Mouse (Mus musculus) hindbrain, embryonic 13.5 days (tissue): ENCODE measurements around the gene Senp3. TPM values are rescaled to one million over a fixed set of nuclear protein-coding genes. Genes with fewer than 3 reads are reported as not detected.
"Not testable (repeated sequence)": the region's sequence is repeated elsewhere in the genome, so short reads cannot be mapped to it uniquely, and the experiment has no call there.

Source experiments
- ATAC-seq: fragments of 200-750 bp; cut with Nextera tagmentation; 2 replicates; pipeline ENCODE4 v1.8.0; 2017; ENCODE audit warnings: moderate TSS enrichment; ENCODE audit not compliant: low FRiP score
- H3K27ac ChIP-seq: fragments of 300-500 bp; sonication (generic); 2 replicates; pipeline ENCODE4 v1.5.1; 2015; ENCODE audit warnings: inconsistent platforms, mild to moderate bottlenecking, moderate library complexity
- H3K27me3 ChIP-seq: fragments of 300-500 bp; sonication (generic); 2 replicates; pipeline ENCODE4 v1.6.1; 2015; ENCODE audit warnings: mild to moderate bottlenecking, inconsistent platforms
- H3K36me3 ChIP-seq: fragments of 300-500 bp; sonication (generic); 2 replicates; pipeline ENCODE4 v1.6.1; 2015; ENCODE audit warnings: mild to moderate bottlenecking, inconsistent platforms
- H3K4me1 ChIP-seq: fragments of 300-500 bp; sonication (generic); replicated peaks from 2 replicates; pipeline ENCODE4 v1.6.1; 2015; ENCODE audit warnings: inconsistent platforms
- H3K4me2 ChIP-seq: fragments of 300-500 bp; sonication (generic); 2 replicates; pipeline ENCODE4 v1.6.1; 2015; ENCODE audit warnings: inconsistent platforms, mild to moderate bottlenecking, moderate library complexity
- H3K4me3 ChIP-seq: fragments of 300-500 bp; sonication (generic); 2 replicates; pipeline ENCODE4 v1.5.1; 2015; ENCODE audit warnings: mild to moderate bottlenecking, inconsistent platforms
- H3K9ac ChIP-seq: fragments of 300-500 bp; sonication (generic); 2 replicates; pipeline ENCODE4 v1.6.1; 2015; ENCODE audit warnings: mild to moderate bottlenecking, inconsistent platforms
- H3K9me3 ChIP-seq: fragments of 300-500 bp; sonication (generic); 2 replicates; pipeline ENCODE4 v1.6.1; 2016; ENCODE audit warnings: inconsistent platforms
- WGBS: fragments of 180-500 bp; shearing (Covaris S2); methylation state at CpG from one replicate; pipeline ENCODE4 v1.1.7; 2015; 5-methylcytosine and 5-hydroxymethylcytosine counted together
- polyA plus RNA-seq: library from polyadenylated mRNA; unstranded; fragments of >200 nt; fragmentation: Nextera tagmentation; extraction: Ambion mirVana; gene quantifications from 2 replicates; pipeline ENCODE4 v1.2.1, GENCODE M21; 2015

The Senp3 gene
- polyA plus RNA-seq, 1 experiment from 2014 or later, result 94.7 TPM

GRCm38 (mm10) chr11:69702886-69703285 lies 21.0 kb upstream of the Senp3 start:
- H3K4me2 ChIP-seq, H3K4me1 ChIP-seq, H3K36me3 ChIP-seq, H3K27ac ChIP-seq, H3K4me3 ChIP-seq, H3K9ac ChIP-seq, H3K9me3 ChIP-seq, H3K27me3 ChIP-seq, ATAC-seq: not testable (repeated sequence)
- WGBS, result 95% methylated on average over 10 of the region's 10 CpGs

DNA sequence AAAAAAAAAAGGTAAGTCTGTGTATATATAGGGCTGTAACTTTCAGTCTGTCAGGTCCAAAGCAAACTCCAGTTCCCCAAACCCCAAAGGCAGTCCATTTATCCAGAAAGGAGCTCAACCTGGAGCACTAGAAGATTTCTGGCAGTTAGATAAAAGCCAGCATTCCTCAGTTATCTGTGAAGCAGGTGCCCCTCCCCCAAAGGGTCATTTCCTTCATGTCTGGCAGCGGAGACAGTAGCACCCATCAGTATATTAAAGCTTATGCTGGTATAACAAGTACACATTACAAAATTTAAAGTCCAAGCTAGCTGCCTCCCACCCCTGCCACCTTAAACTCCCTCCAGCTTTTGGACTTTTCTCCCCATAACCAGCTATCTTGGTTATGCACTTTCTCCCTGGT lies 17.7 kb upstream of the Senp3 start:
- Histone ChIP-seq H3K4me2 (no peak overlapping the region), H3K36me3 (no peaks in the 10 kb centered on the region), H3K4me1 (peaks cover 11% of the 10 kb centered on the region), H3K27ac (no peak overlapping the region), H3K4me3 (no peak overlapping the region), H3K9me3 (no peaks in the 10 kb centered on the region), H3K27me3 (peaks cover 4% of the 10 kb centered on the region; the same call in 1 of the 2 replicates), H3K9ac (no peak overlapping the region)
- ATAC-seq, result no peak
- WGBS, result 79% methylated on average over 1 of the region's 1 CpGs

- Histone ChIP-seq H3K27ac (no peak overlapping the region), H3K4me2 (no peak overlapping the region), H3K4me3 (no peak overlapping the region), H3K9ac (no peak overlapping the region), H3K9me3 (no peaks in the 10 kb centered on the region), H3K27me3 (peaks cover 4% of the 10 kb centered on the region; the same call in 1 of the 2 replicates), H3K4me1 (peaks cover 11% of the 10 kb centered on the region), H3K36me3 (no peaks in the 10 kb centered on the region)
- no peak for ATAC-seq
- WGBS, result 67% methylated on average over 5 of the region's 5 CpGs
Measured at GRCm38 (mm10) chr11:69698574-69698973, 16.7 kb upstream of the Senp3 start.

DNA sequence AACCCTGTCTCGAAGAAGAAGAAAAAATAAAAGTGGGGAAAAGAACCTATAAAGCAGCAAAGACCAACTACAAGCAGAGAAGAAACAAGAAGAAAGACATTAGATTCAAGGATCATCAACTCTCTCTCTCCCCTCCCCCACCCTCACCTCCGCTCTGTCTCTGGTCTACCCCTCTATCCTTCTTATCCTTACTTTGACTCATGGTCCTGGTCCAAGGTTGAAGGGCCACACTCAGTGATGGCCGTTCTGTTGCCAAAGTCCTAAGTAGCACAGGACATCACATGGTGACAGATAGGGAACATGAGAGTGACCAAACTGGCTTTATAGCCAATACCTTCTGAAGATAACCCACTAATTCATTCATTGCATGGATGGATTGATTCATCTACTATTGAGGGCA lies 15.5 kb upstream of the Senp3 start:
- H3K9me3 ChIP-seq, result no peaks in the 10 kb centered on the region
- H3K36me3 ChIP-seq, result no peaks in the 10 kb centered on the region
- ATAC-seq, result no peak
- no peak overlapping the region for H3K9ac ChIP-seq
- peaks cover 4% of the 10 kb centered on the region; the same call in 1 of the 2 replicates for H3K27me3 ChIP-seq
- WGBS, result 96% methylated on average over 3 of the region's 3 CpGs
- H3K27ac ChIP-seq, result no peak overlapping the region
- no peak overlapping the region for H3K4me2 ChIP-seq
- no peak overlapping the region for H3K4me3 ChIP-seq
- peaks cover 11% of the 10 kb centered on the region for H3K4me1 ChIP-seq

GRCm38 (mm10) chr11:69695361-69696181 lies 13.7 kb upstream of the Senp3 start, which contains the start of the genes Tnfsf12 and Tnfsfm13:
Tnfsf12 (minus strand) TSS chr11:69695849.
Tnfsfm13 (minus strand) TSS chr11:69696098.
- H3K36me3 ChIP-seq, result no peaks in the 10 kb centered on the region
- peaks cover 11% of the 10 kb centered on the region for H3K4me1 ChIP-seq
- H3K27me3 ChIP-seq, result no peaks in the 10 kb centered on the region
- H3K4me2 ChIP-seq, result peak within 1 kb of the TSS; percentile 84
- WGBS, result 2% methylated on average over 25 of the region's 41 CpGs
- H3K27ac ChIP-seq, result peak within 1 kb of the TSS; percentile 52; the same call in 1 of the 2 replicates
- ATAC-seq, result 0 out of 2 replicates have a peak, but pooled peaks have one; percentile 28
- no peaks in the 10 kb centered on the region for H3K9me3 ChIP-seq
- H3K9ac ChIP-seq, result peak within 1 kb of the TSS; percentile 84
- H3K4me3 ChIP-seq, result peak within 1 kb of the TSS; percentile 49

GRCm38 (mm10) chr11:69695046-69695360 lies 13.1 kb upstream of the Senp3 start:
- Histone ChIP-seq H3K27ac (no peak overlapping the region), H3K4me2 (peak overlapping the region; percentile 84), H3K27me3 (no peaks in the 10 kb centered on the region), H3K9me3 (no peaks in the 10 kb centered on the region), H3K4me3 (peak overlapping the region; percentile 49), H3K4me1 (peaks cover 11% of the 10 kb centered on the region), H3K9ac (peak overlapping the region; percentile 84), H3K36me3 (no peaks in the 10 kb centered on the region)
- 28% methylated on average over 6 of the region's 6 CpGs for WGBS
- ATAC-seq, result no peak

GRCm38 (mm10) chr11:69693421-69693965 lies 11.6 kb upstream of the Senp3 start:
- 74% methylated on average over 11 of the region's 11 CpGs for WGBS
- Histone ChIP-seq H3K4me3 (no peak overlapping the region), H3K36me3 (no peaks in the 10 kb centered on the region), H3K9ac (no peak overlapping the region), H3K4me2 (no peak overlapping the region), H3K27me3 (no peaks in the 10 kb centered on the region), H3K27ac (no peak overlapping the region), H3K9me3 (no peaks in the 10 kb centered on the region), H3K4me1 (peaks cover 11% of the 10 kb centered on the region)
- ATAC-seq, result no peak

DNA sequence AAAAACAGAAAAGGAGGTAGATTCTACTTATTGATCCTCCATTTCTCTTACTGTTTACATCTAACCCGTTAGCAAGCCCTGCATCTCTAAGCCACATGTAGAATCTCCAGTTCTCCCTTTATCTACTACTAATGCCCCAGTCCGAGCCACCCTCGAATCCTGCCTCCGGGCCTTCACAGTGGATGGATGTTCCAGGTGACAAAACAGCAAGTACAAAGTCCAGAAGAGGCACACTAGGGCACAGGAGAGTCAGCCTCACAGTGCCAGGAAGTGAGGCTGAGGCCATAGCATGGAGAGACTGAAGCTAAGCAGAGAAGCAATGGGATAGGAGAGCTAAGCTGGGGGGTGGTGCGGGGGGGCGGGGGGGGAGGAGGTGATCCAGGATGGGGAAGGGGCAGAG lies 11.0 kb upstream of the Senp3 start:
- Histone ChIP-seq H3K4me1 (peaks cover 11% of the 10 kb centered on the region), H3K9me3 (no peaks in the 10 kb centered on the region), H3K9ac (no peak overlapping the region), H3K36me3 (no peaks in the 10 kb centered on the region), H3K27ac (no peak overlapping the region), H3K4me3 (no peak overlapping the region), H3K4me2 (no peak overlapping the region), H3K27me3 (no peaks in the 10 kb centered on the region)
- 90% methylated on average over 6 of the region's 6 CpGs for WGBS
- no peak for ATAC-seq

DNA sequence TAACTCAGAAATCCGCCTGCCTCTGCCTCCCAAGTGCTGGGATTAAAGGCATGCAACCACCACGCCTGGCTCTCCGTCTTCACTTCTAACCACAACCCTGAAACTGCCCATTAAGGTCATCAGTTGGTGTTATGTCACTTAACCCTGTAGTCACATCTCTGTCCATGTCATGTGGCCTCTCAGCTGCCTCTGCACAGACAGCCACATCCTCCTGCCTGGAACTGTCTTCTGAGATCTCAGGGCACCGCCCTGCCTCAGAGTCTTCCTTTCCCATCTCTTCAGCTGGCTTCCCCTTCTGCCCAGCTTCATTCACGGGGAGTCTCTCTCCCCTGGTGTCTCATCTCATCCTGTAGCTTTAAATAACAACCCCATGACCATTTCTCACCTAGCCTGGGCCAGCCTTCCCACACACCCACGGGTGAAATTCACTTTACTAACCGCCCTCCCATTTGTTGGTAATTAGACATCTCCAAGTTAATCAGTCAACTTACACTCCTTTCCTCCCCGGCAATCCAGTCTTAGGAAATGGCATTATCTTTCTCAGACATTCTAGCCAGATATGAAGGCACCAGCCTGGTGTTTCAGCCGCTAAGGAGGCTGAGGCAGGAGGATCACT lies 10.4 kb upstream of the Senp3 start:
- H3K4me2 ChIP-seq, result no peak overlapping the region
- no peak overlapping the region for H3K27ac ChIP-seq
- 83% methylated on average over 9 of the region's 9 CpGs for WGBS
- H3K9ac ChIP-seq, result no peak overlapping the region
- no peak for ATAC-seq
- H3K4me3 ChIP-seq, result no peak overlapping the region
- peaks cover 11% of the 10 kb centered on the region for H3K4me1 ChIP-seq
- no peaks in the 10 kb centered on the region for H3K9me3 ChIP-seq
- H3K27me3 ChIP-seq, result peaks cover under 1% of the 10 kb centered on the region; the same call in 1 of the 2 replicates
- H3K36me3 ChIP-seq, result no peaks in the 10 kb centered on the region

GRCm38 (mm10) chr11:69689891-69690290 lies 8.0 kb upstream of the Senp3 start:
- Histone ChIP-seq H3K36me3 (no peaks in the 10 kb centered on the region), H3K9me3 (no peaks in the 10 kb centered on the region), H3K9ac (no peak overlapping the region), H3K27me3 (peaks cover 13% of the 10 kb centered on the region; the same call in 1 of the 2 replicates), H3K4me2 (no peak overlapping the region), H3K4me1 (peaks cover 14% of the 10 kb centered on the region; the same call in 1 of the 2 replicates), H3K4me3 (no peak overlapping the region), H3K27ac (no peak overlapping the region)
- no peak for ATAC-seq
- WGBS, result 100% methylated on average over 1 of the region's 1 CpGs

GRCm38 (mm10) chr11:69687061-69687460 lies 5.2 kb upstream of the Senp3 start:
- Histone ChIP-seq H3K9me3 (no peaks in the 10 kb centered on the region), H3K9ac (0 out of 2 replicates have a peak overlapping the region, but pooled peaks have one; percentile 10), H3K4me1 (peaks cover 31% of the 10 kb centered on the region), H3K36me3 (no peaks in the 10 kb centered on the region), H3K4me3 (no peak overlapping the region), H3K27me3 (peaks cover 13% of the 10 kb centered on the region; the same call in 1 of the 2 replicates), H3K4me2 (no peak overlapping the region), H3K27ac (no peak overlapping the region)
- 58% methylated on average over 5 of the region's 5 CpGs for WGBS
- ATAC-seq, result no peak

DNA sequence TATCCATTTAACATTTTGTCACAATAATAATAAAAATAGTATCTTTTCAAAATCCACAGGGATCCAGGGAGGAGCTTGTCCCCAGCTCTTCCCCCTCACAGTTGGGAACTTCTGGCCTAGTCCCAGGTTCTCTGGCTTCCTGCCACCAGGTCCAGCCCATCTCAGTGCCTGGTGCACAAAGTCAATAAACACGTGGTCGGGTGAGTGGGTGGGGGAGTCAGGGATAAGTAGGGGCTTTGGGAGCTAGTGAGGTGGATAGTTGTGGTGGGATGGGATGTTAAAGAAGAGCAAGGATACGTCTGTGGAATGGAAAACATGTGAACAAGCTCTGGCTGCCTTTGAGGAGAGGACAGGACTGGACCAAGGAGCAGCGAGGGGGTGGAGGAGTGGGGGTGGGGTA lies 4.5 kb upstream of the Senp3 start:
- no peak overlapping the region for H3K27ac ChIP-seq
- ATAC-seq, result no peak
- no peaks in the 10 kb centered on the region for H3K36me3 ChIP-seq
- no peak overlapping the region for H3K4me2 ChIP-seq
- H3K27me3 ChIP-seq, result peaks cover 13% of the 10 kb centered on the region; the same call in 1 of the 2 replicates
- no peak overlapping the region for H3K4me3 ChIP-seq
- H3K9ac ChIP-seq, result 0 out of 2 replicates have a peak overlapping the region, but pooled peaks have one; percentile 10
- H3K4me1 ChIP-seq, result peaks cover 31% of the 10 kb centered on the region
- H3K9me3 ChIP-seq, result no peaks in the 10 kb centered on the region
- WGBS, result 13% methylated on average over 4 of the region's 4 CpGs
